Mouse (Mus musculus) forebrain, embryonic 15.5 days (tissue): ENCODE measurements around the gene Zc3h7b. TPM values are rescaled to one million over a fixed set of nuclear protein-coding genes. Genes with fewer than 3 reads are reported as not detected.
"Not testable (repeated sequence)": the region's sequence is repeated elsewhere in the genome, so short reads cannot be mapped to it uniquely, and the experiment has no call there.

Experiments used
- ATAC-seq: fragments of 200-750 bp; cut with Nextera tagmentation; replicated peaks from 2 replicates; pipeline ENCODE4 v1.8.0; 2017; ENCODE audit warnings: mild to moderate bottlenecking, moderate TSS enrichment, moderate library complexity
- H3K27ac ChIP-seq: fragments of 300-500 bp; sonication (generic); replicated peaks from 2 replicates; pipeline ENCODE4 v1.5.1; 2015; ENCODE audit warnings: mild to moderate bottlenecking, inconsistent platforms
- H3K27me3 ChIP-seq: fragments of 300-500 bp; sonication (generic); 2 replicates; pipeline ENCODE4 v1.6.1; 2015; ENCODE audit warnings: inconsistent platforms
- H3K36me3 ChIP-seq: fragments of 300-500 bp; sonication (generic); 2 replicates; pipeline ENCODE4 v1.6.1; 2015; ENCODE audit warnings: mild to moderate bottlenecking, inconsistent platforms
- H3K4me1 ChIP-seq: fragments of 300-500 bp; sonication (generic); 2 replicates; pipeline ENCODE4 v1.6.1; 2015; ENCODE audit warnings: inconsistent platforms
- H3K4me2 ChIP-seq: fragments of 300-500 bp; sonication (generic); replicated peaks from 2 replicates; pipeline ENCODE4 v1.6.1; 2015; ENCODE audit warnings: mild to moderate bottlenecking, inconsistent platforms
- H3K4me3 ChIP-seq: fragments of 300-500 bp; sonication (generic); 2 replicates; pipeline ENCODE4 v1.5.1; 2015; ENCODE audit warnings: mild to moderate bottlenecking, inconsistent platforms
- H3K9ac ChIP-seq: fragments of 300-500 bp; sonication (generic); replicated peaks from 2 replicates; pipeline ENCODE4 v1.6.1; 2015; ENCODE audit warnings: mild to moderate bottlenecking, inconsistent platforms
- H3K9me3 ChIP-seq: fragments of 300-500 bp; sonication (generic); 2 replicates; pipeline ENCODE4 v1.6.1; 2016; ENCODE audit warnings: inconsistent platforms
- WGBS: fragments of 180-500 bp; shearing (Covaris S2); methylation state at CpG from one replicate; pipeline ENCODE4 v1.1.7; 2015; ENCODE audit warnings: mixed read lengths; 5-methylcytosine and 5-hydroxymethylcytosine counted together
- polyA plus RNA-seq: library from polyadenylated mRNA; unstranded; fragments of >200 nt; fragmentation: Nextera tagmentation; extraction: Ambion mirVana; gene quantifications from 2 replicates; pipeline ENCODE4 v1.2.1, GENCODE M21; 2015

Gene Zc3h7b
- polyA plus RNA-seq, 1 experiment from 2014 or later, result 50.2 TPM

DNA sequence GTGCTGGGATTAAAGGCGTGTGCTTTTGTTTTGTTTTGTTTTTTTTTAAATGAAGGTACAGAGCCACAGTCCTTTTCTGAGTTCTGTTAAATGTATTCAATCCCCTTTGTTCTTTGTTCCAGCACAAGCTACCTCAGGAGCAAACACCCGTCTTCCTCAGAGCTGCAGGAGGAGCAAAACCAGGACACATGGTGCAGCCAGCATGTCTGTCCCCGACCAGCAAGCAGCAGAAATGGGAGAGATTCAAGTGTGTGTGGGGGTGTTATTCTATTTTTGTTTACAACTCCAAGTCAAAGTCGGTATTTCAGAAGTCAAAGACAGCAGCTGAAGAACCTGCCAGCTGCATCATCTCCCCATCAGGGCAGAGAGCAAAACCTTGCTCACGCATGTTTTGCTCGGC is 31.1 kb upstream of the Zc3h7b start:
- no peak overlapping the region for H3K27ac ChIP-seq
- no peaks in the 10 kb centered on the region for H3K9me3 ChIP-seq
- H3K4me2 ChIP-seq, result no peak overlapping the region
- WGBS, result 83% methylated on average over 6 of the region's 6 CpGs
- no peak overlapping the region for H3K9ac ChIP-seq
- H3K36me3 ChIP-seq, result peaks cover 89% of the 10 kb centered on the region
- H3K27me3 ChIP-seq, result no peaks in the 10 kb centered on the region
- no peak for ATAC-seq
- H3K4me1 ChIP-seq, result peaks cover 4% of the 10 kb centered on the region; the same call in 1 of the 2 replicates
- H3K4me3 ChIP-seq, result no peak overlapping the region

DNA sequence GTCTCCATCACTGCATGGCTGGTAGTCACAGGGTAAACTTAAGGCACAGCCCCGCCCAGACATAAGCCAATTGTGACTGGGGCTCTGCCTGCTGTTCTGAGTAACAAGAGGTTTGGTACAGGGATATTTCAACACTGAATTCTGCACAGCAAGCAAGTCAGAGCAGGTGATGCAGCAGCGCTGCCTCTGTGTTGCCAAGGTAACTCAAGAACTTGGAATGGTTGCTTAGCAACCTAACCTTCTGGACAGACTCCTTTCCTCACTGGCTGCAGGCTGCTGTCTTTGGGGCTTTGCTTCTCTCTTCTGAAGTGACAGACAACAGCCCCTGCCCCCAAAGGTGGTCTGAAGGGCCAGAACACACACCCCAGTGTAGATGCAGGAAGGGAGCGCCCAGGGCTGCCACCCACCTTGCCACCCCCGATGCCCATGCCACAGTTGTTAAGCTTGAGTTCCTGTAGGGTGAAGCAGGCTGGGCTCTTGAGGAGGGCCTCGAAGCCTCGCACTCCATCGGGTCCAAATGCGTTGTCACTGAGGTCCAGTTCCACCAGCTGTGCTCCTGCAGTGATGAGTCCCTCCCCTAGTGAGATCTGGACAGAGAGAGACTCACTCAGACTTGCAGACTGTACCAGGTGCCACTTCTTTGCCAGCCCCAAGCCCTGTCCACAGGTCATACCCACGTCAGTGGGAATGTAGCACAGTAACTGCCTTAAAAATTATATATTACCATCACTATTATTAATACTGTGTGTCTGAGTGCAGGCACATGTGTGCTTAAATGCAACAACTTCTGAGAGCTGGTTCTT is 26.3 kb upstream of the Zc3h7b start:
- ATAC-seq, result peak; percentile 78
- Histone ChIP-seq H3K9ac (no peak overlapping the region), H3K36me3 (peaks cover 89% of the 10 kb centered on the region)

DNA sequence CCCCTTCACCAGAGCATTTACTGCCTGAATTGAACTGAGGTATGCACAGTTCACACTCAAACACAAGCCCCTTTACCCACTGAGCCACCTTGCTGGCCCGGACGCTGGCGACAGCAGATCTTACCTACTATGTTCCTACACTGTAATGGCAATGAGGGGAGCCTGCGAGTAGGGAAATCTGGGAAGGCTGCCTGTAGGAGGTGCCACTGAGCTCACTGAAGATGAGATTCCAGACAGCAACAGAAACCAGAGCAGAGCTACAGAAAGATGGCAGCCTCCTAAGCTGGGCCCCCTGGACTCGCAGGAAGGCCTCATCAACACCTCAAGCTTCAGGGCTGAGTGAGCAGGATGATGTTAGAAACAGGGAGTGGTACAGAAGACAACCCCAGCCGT is 25.7 kb upstream of the Zc3h7b start:
- Histone ChIP-seq H3K36me3 (peaks cover 87% of the 10 kb centered on the region), H3K9ac (no peak overlapping the region), H3K27me3 (no peaks in the 10 kb centered on the region), H3K4me2 (no peak overlapping the region), H3K27ac (peak overlapping the region; percentile 74), H3K4me1 (peaks cover 9% of the 10 kb centered on the region; the same call in 1 of the 2 replicates), H3K9me3 (no peaks in the 10 kb centered on the region), H3K4me3 (no peak overlapping the region)
- WGBS, result 89% methylated on average over 6 of the region's 6 CpGs
- no peak for ATAC-seq

More for the DNA sequence above, 26.3 kb upstream of the Zc3h7b start:
- Histone ChIP-seq H3K9me3 (no peaks in the 10 kb centered on the region), H3K4me3 (no peak overlapping the region), H3K4me2 (no peak overlapping the region), H3K27me3 (no peaks in the 10 kb centered on the region), H3K4me1 (peaks cover 9% of the 10 kb centered on the region; the same call in 1 of the 2 replicates), H3K27ac (peak overlapping the region; percentile 74)
- 79% methylated on average over 9 of the region's 9 CpGs for WGBS

DNA sequence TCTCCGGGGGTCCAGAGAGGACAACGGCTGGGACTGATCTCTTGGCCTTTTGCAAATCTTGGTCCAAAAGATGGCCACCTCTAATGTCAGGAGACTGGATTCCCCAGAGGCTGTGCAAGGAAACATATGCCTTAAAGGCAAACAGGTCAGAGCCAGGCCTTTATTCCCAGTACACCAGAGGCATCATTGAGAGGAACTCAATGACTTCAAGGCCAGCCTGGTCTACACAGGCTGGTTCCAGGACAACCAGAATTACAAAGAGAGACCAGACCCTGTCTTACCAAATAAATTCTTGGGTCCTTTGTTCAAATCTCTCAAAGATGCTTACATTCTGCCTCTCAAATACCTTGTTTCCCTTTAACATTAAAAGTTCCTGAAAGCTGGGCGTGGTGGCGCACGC is 22.5 kb upstream of the Zc3h7b start:
- H3K4me3 ChIP-seq, result no peak overlapping the region
- no peak overlapping the region for H3K4me2 ChIP-seq
- peaks cover 17% of the 10 kb centered on the region for H3K4me1 ChIP-seq
- 89% methylated on average over 5 of the region's 5 CpGs for WGBS
- no peaks in the 10 kb centered on the region for H3K9me3 ChIP-seq
- ATAC-seq, result no peak
- H3K36me3 ChIP-seq, result peaks cover 68% of the 10 kb centered on the region
- H3K27ac ChIP-seq, result no peak overlapping the region
- no peak overlapping the region for H3K9ac ChIP-seq
- no peaks in the 10 kb centered on the region for H3K27me3 ChIP-seq

DNA sequence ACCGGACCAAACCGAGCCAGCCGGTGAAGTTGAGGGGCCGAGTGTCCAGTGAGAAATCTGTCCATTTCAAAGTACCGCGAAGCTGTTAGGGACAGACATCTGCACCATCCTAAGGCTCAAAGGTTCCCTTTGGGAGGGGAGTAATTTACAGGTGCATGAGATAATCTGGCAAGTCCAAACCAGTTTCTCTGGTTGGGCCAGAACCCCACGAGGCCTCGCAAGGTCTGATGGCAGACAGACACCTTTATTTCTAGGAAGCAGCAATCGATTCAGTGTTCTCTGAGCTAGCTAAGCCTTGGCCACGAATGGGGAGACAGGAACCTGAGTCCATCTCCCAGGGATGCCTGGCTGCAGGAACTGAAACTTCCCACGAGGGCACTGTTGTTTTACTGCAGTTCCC is 21.2 kb upstream of the Zc3h7b start:
- ATAC-seq, result no peak
- H3K9me3 ChIP-seq, result no peaks in the 10 kb centered on the region
- no peak overlapping the region for H3K9ac ChIP-seq
- no peak overlapping the region for H3K4me3 ChIP-seq
- no peak overlapping the region for H3K4me2 ChIP-seq
- H3K27ac ChIP-seq, result no peak overlapping the region
- WGBS, result 94% methylated on average over 11 of the region's 11 CpGs
- H3K36me3 ChIP-seq, result peaks cover 55% of the 10 kb centered on the region
- no peaks in the 10 kb centered on the region for H3K27me3 ChIP-seq
- peaks cover 25% of the 10 kb centered on the region for H3K4me1 ChIP-seq

DNA sequence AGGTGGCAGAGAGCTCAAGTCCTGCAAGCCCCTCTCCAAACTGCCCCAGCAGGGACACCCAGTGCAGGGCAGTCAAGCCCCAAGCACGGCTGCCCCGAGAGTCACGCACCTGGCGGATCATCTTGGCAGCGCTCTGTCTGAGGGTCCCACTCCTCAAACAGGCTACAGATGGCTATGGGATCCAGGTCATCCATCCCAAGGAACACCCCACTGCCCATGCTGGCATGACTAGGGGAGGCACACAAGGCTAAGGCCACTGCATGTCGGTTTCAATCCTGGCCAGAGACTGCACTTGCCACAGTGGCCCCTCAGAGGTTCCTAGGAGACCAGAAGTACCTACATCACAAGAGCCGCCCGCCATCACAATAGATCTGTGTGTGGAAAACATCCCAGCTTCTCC is 18.9 kb upstream of the Zc3h7b start:
- Histone ChIP-seq H3K36me3 (peaks cover 33% of the 10 kb centered on the region), H3K9me3 (no peaks in the 10 kb centered on the region), H3K4me2 (no peak overlapping the region), H3K4me1 (peaks cover 27% of the 10 kb centered on the region), H3K4me3 (no peak overlapping the region), H3K27me3 (no peaks in the 10 kb centered on the region), H3K27ac (no peak overlapping the region), H3K9ac (no peak overlapping the region)
- 91% methylated on average over 8 of the region's 8 CpGs for WGBS
- ATAC-seq, result no peak

DNA sequence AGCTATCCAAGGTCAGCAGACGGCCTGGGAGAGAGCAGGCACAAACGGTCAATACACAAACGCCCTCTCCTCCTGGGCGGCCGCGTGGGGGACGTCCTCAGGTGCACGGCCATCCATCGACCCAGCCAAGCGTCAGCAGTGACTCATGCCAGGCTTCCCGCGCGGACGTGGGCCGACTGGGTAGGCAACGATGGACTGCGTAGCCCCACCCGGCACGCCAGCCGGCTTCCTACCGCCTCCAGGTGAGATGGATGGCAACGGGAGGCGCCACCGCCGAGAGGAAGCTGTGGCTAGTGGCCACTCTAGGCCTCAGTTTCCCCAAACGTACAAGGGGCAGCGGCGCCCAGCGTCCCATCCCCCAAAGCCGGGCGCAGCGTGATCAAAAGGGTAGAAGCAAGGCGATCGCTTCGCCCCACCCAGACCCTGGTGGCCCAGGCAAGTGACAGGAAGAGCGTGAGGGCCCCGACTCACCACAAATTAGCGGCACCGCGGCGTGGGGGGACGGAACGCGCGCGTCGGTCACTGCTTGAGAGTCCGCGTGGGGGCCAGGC is 15.5 kb upstream of the Zc3h7b start:
- Histone ChIP-seq H3K4me1 (peaks cover 27% of the 10 kb centered on the region), H3K4me3 (peak overlapping the region; percentile 98), H3K9ac (peak overlapping the region; percentile 90), H3K4me2 (peak overlapping the region; percentile 93), H3K36me3 (0 out of 2 replicates have a peak, but pooled peaks cover 3% of the 10 kb centered on the region), H3K9me3 (no peaks in the 10 kb centered on the region), H3K27me3 (no peaks in the 10 kb centered on the region), H3K27ac (peak overlapping the region; percentile 73)
- ATAC-seq, result peak; percentile 48
- under 1% methylated on average over 49 of the region's 49 CpGs for WGBS

DNA sequence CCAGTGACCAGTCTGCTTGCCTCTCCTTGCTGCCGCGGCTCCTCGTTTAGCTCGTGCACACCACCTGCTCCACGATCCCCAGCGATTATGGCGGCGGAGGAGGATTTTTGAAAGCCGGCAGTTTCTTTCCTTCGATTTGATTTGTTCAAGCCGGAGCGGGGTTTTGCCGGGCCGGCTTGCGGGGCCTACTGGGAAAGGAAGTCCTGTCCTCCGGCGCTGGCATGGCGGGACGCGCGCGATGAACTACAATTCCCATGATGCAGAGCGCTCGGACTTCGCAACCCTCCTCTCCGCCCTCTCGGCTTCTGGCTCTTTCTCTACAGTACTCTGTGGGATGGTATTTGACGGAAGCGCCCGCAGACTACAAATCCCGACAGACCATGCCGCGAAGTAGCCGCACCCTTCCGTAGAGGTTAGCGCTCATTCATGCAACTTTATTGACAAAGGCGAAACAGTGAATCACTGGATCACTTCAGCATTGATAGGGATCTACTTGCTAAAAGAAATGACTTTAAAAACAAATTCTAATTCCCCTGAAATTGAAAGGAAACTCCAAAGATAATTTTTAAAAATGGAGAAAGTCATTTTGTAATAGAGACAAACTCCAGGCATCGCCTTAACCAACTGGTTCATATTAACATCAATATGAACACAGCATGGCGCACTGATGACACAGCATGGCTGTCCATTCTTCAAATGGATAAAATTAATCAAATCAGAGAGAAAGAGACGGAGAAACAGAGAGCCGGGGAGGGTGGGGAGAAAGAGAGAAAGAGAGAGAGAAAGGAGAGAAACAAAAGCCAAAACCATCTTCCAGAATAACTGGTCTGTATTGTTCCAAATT is 14.8 kb upstream of the Zc3h7b start:
- Histone ChIP-seq H3K27ac (peak overlapping the region; percentile 73), H3K9me3 (no peaks in the 10 kb centered on the region), H3K36me3 (0 out of 2 replicates have a peak, but pooled peaks cover under 1% of the 10 kb centered on the region), H3K27me3 (no peaks in the 10 kb centered on the region), H3K4me3 (peak overlapping the region; percentile 98), H3K4me2 (peak overlapping the region; percentile 93), H3K4me1 (peaks cover 27% of the 10 kb centered on the region), H3K9ac (peak overlapping the region; percentile 90)
- ATAC-seq, result peak; percentile 100
- WGBS, result 6% methylated on average over 41 of the region's 41 CpGs

DNA sequence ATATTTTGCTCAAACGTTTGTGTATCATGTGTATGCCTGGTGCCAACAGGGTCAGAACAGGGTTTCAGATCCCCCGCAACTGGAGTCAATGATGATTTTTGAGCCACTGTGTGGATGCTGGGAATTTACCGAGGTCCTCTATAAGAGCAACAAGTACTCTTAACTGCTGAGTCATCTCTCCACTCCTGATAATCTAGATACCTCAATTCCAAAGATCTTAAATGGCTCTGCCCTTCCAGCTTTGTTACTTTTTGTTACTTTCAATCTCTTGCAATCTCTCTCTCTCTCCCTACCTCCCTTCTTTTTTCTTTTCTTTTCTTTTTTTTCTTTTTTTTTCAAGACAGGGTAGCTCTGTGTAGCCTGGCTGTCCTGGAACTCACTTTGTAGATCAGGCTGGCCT is 9.8 kb upstream of the Zc3h7b start:
- Histone ChIP-seq H3K9me3 (no peaks in the 10 kb centered on the region), H3K4me3 (no peak overlapping the region), H3K27me3 (no peaks in the 10 kb centered on the region), H3K9ac (no peak overlapping the region), H3K27ac (no peak overlapping the region), H3K36me3 (no peaks in the 10 kb centered on the region), H3K4me1 (no peaks in the 10 kb centered on the region), H3K4me2 (no peak overlapping the region)
- WGBS, result 69% methylated on average over 3 of the region's 3 CpGs
- no peak for ATAC-seq

DNA sequence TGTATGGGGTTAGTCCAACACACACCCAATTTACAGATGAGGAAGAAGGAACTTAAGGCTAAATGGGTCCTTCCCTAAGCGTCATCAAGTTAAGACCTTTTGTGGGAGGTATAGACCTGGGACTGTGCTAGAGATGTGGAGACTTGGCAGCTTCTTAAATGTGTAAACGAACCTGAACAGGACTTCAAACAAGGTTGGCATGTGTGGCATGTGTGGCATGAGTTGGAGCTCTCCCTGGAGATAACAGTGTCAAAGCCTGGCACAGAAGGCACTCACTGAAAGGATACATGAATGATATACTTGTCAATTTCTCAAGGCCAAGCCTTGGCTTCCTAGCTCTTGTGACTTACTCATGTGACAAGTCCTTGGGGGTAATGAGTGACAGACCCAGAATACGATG is 5.6 kb upstream of the Zc3h7b start:
- no peak for ATAC-seq
- Histone ChIP-seq H3K9me3 (no peaks in the 10 kb centered on the region), H3K4me2 (no peak overlapping the region), H3K27ac (no peak overlapping the region), H3K4me1 (peaks cover 2% of the 10 kb centered on the region), H3K36me3 (no peaks in the 10 kb centered on the region), H3K9ac (no peak overlapping the region), H3K27me3 (no peaks in the 10 kb centered on the region), H3K4me3 (no peak overlapping the region)
- 78% methylated on average over 3 of the region's 3 CpGs for WGBS

DNA sequence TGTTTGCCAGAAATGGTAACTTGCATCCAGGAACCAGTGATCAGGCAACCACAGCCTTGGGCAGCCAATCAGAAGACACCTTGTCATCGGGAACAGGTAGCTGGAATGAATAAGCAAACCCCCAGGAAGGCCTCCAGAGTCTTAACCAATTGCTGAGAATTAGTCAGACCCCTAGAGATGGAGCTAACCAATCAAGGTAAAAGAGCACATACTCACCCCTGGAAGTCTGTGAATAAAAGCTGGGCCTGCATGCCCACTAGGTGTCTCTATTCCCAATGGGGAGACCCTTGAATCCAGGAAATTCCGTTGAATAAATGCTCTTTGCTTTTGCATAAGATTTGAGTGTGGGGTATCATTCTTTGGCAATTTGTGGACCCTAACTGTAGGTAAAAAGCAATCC is 4.9 kb upstream of the Zc3h7b start:
- 7% methylated on average over 2 of the region's 2 CpGs for WGBS
- Histone ChIP-seq H3K4me3 (no peak overlapping the region), H3K9ac (no peak overlapping the region), H3K4me2 (no peak overlapping the region), H3K27ac (no peak overlapping the region), H3K4me1 (peaks cover 5% of the 10 kb centered on the region), H3K36me3 (no peaks in the 10 kb centered on the region), H3K27me3 (no peaks in the 10 kb centered on the region), H3K9me3 (no peaks in the 10 kb centered on the region)
- no peak for ATAC-seq

DNA sequence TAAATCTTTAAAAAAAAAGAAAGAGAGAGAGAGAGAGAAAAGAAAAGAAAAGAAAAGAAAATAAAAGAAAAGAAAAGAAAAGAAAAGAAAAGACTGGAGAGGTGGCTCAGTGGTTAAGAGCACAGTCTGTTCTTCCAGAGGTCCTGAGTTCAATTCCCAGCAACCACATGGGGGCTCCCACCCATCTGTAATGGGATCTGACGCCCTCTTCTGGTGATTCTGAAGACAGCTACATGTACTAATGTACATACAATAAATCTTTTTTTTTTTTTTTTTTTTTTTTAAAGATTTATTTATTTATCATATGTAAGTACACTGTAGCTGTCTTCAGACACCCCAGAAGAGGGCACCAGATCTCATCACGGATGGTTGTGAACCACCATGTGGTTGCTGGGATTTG is 2.5 kb upstream of the Zc3h7b start:
- not testable (repeated sequence) for H3K27ac ChIP-seq, H3K4me3 ChIP-seq, H3K9me3 ChIP-seq, H3K4me2 ChIP-seq, ATAC-seq, H3K36me3 ChIP-seq, H3K9ac ChIP-seq, H3K27me3 ChIP-seq
- WGBS, result 44% methylated on average over 2 of the region's 2 CpGs
- H3K4me1 ChIP-seq, result peaks cover 18% of the 10 kb centered on the region
